Mouse (Mus musculus) megakaryocyte, adult 5-6 weeks (primary cell): ENCODE results near the gene Agtpbp1. TPM values are rescaled to one million over a fixed set of nuclear protein-coding genes. Genes with fewer than 3 reads are reported as not detected.
"Not testable (repeated sequence)": the region's sequence is repeated elsewhere in the genome, so short reads cannot be mapped to it uniquely, and the experiment has no call there.

Source experiments
- ATAC-seq: 2 replicates; pipeline ENCODE4 v1.8.0; 2016; ENCODE audit warnings: mild to moderate bottlenecking, inconsistent platforms; ENCODE audit not compliant: poor library complexity, severe bottlenecking
- total RNA-seq, 2 experiments: library from RNA; stranded (forward) in 1 of 2; stranded (reverse) in 1 of 2; fragments of 153-499, 151-499 nt in 1 of 2; fragments of 221-1000, 200-1000 nt in 1 of 2; gene quantifications; 2 replicates each; pipeline versions ENCODE4 v1.2.3 to v1.2.4; 2015 to 2017

Agtpbp1 gene
- total RNA-seq, 2 experiments from 2014 or later: 71.4 to 73.0 TPM

DNA sequence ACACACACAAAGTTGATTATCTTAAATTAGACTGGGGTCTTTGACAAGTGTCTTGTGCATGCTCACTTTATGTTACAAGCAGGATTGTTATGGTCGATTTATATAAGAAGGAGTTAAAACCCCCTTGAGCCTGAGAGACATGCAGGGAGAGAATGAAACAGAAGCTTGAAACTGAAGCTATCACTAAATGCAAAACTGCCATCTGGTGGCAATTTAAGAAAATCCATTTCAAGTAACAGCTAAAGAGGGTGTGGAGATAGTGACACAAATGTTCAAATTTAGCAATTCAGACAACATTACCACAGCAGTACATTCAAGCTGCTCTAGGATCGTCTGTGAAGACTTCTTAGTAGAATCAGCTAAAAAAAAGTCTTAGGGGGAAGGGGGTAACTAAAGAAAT lies 95.9 kb downstream of the Agtpbp1 start:
- 0 out of 2 replicates have a peak, but pooled peaks have one; percentile 17 for ATAC-seq

DNA sequence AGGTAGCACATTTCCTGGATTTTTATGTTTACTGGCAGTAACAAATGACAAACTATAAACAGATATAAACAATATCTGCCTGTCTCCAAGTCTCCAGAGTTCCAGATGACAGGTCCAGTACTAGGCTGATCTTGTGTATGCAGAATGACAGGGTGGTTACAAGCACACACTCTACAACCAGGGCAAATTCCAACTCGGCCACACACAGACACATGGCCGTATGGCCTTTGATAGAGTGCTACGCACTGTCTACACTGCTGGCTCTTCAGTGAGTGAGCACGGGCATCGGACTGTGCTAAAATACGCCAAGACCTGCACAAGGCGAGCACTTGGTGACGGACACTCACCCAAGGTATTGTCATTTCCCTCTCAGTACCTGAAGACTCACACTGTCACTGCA lies 97.7 kb downstream of the Agtpbp1 start:
- no peak for ATAC-seq

DNA sequence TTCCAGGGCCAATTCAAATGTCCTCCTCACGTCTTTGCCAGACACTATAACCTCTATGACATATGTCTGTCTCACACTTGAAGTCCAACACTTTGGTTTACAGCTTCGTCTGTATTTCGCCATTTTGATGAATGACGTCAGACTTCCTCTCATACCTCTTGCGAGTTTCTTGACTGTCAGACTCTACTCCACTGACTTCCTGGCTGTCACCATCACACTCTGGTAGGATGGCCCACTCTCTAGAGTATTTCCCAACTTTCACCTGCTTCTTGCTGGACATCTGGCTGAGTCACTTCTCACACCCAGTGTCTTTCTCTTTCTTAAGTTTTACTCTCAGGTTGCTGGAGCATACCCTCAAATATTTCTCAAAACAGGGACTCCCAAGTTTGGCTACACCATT lies 98.8 kb downstream of the Agtpbp1 start:
- ATAC-seq: peak; percentile 91

DNA sequence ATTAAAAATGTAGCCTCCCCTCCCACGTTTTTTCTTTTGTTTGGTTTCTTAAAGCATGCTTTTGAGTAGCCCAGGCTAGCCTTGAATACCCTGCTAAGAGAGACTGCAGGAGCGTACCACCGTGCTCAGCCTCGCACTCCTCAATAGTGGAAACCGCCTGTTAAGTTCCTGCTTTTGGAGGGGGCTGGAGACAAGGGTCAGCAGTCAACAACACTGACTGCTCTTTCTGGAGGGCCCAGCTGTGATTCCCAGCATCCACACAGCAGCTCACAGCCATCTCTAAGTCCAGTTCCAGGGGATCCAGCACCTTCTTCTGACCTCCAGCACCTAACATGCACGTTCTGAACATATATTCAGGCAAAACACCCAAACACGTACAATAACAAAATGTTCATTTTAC lies 99.6 kb downstream of the Agtpbp1 start:
- no peak for ATAC-seq

- ATAC-seq: no peak
These were observed 103.6 kb downstream of the Agtpbp1 start for GRCm38 (mm10) chr13:59481484-59481855.

GRCm38 (mm10) chr13:59480599-59481483 lies 104.2 kb downstream of the Agtpbp1 start:
- ATAC-seq: no peak

GRCm38 (mm10) chr13:59477928-59478327 lies 107.1 kb downstream of the Agtpbp1 start:
- ATAC-seq: not testable (repeated sequence)

DNA sequence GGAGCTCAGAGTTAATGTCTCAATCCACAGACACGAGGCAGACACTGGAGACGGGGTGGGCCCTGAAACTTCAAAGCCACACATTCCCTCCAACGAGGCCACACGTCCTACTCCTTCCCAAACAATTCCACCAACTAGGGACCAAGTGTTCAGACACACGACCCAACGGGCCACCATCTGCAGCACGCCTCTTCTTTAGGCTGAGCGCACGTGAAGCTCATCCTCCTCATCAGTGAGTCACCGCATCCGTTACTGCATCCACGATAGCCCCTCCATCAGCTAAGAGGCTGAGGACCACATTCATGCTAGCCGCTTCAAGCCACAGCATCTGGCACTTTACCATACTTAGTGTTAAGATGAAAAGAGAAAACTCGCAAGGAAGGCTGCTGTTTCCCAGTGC lies 107.6 kb downstream of the Agtpbp1 start:
- no peak for ATAC-seq

GRCm38 (mm10) chr13:59474973-59475372 lies 110.1 kb downstream of the Agtpbp1 start:
- no peak for ATAC-seq

- ATAC-seq: no peak
These were observed 111.7 kb downstream of the Agtpbp1 start for GRCm38 (mm10) chr13:59473341-59473740.

GRCm38 (mm10) chr13:59472222-59472621 lies 112.8 kb downstream of the Agtpbp1 start:
- ATAC-seq: no peak

DNA sequence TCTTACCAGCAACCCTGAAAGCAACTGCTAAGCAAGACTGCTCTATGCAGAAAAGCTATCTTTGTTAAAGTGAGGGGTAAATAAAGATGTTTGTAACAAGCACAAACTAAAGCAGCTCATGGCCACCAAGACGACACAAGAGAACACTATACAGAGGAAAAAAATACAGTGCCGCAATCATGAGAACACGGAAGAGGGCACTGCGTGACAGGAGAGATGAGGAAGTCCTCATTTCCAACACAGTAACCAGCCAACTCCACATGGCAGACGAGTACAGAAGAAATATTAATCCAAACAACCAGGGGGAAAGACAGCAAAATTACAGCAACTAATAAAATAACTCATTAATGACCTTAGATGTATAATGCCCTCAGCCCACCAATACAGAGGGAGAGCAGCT lies 115.3 kb downstream of the Agtpbp1 start:
- ATAC-seq: 0 out of 2 replicates have a peak, but pooled peaks have one; percentile 51

GRCm38 (mm10) chr13:59468181-59468802 lies 116.7 kb downstream of the Agtpbp1 start:
- ATAC-seq: no peak

- ATAC-seq: no peak
These were observed 117.4 kb downstream of the Agtpbp1 start for GRCm38 (mm10) chr13:59467591-59467990.

DNA sequence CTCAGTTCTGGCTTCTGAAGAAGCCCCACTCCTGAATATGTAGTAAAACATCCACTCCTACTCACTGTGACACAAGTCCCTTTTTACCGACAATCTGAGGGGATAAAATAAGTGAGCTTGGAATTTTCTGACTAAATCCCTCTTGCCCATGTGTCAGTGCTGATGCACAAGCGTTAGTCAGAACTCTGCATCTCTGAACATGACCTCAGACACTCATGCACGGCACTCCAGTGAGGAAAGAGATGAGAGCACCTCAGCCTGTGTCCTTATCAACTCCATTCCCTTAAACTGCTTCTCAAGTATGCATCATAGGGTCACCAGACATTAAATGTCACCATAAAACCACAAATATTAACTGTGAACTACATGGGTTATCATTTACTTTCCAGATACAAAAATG lies 124.1 kb downstream of the Agtpbp1 start:
- no peak for ATAC-seq

DNA sequence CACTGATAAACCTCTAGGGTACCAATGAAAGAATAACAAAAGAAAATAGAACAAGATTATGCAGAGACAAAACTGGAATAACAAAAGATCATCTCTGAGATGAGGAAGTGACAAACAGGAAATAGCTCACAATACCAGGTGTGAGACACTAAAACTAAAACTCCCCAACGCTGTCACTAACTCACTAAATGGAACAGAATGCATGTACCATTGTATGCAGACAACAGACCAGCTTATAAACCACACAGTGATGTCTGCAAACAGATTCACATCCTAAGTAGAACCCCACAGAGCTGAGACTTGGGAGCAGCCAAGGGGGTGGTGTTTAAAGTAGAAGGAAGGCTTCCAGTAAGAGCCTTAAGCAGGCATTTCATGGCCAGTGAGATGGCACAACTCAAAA lies 128.8 kb downstream of the Agtpbp1 start:
- ATAC-seq: peak; percentile 87

GRCm38 (mm10) chr13:59454001-59454785 lies 130.8 kb downstream of the Agtpbp1 start:
- no peak for ATAC-seq

GRCm38 (mm10) chr13:59453582-59453981 lies 131.4 kb downstream of the Agtpbp1 start:
- no peak for ATAC-seq

DNA sequence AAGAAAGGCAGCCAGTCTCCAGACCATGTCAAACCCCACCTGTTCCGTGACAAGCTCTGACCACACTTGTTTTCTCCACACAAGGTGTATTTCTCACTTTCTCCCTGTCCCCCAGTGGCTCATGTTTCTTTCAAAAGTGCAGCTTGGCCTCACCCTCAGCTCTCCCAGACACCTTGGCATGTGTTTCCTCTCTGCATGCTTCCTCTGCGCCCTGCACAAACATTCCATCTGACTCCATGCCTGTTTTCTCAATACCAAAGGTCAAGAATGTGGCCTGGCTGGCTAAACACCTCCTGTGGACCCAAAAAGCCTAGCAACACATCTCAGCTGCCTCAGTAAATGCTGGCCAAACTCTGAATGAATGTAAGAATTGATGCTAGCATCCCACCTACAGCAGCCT lies 132.0 kb downstream of the Agtpbp1 start:
- ATAC-seq: no peak

- no peak for ATAC-seq
These were observed 134.2 kb downstream of the Agtpbp1 start for GRCm38 (mm10) chr13:59450840-59451239.

- ATAC-seq: peak; percentile 71
These were observed 137.9 kb downstream of the Agtpbp1 start for GRCm38 (mm10) chr13:59447130-59447529.
